In the genomic region with DNA sequence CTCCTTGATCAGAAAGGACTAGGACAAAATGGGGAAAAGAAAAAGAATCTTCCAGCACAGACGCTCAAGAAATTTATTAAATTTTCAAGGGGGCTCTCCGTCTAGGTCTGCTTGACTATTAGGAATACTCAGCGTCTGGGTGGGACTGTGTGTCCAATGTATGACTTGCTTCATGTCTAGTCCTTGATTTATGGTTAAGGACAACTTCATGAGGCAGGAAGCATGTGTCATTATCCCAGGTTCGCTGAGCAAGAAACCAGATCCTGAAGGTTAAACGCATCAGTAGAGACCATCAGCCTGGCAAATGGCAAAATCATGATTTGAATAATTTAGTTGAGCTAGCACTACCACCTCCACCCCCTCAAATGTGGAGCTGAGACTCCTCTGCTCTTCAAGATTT, we compare ENCODE assay signal across 21 mouse cellular contexts.
DNase-seq lines count a peak whose midpoint lies in the region; ATAC-seq and TF ChIP-seq lines count a peak whose summit lies in the region.
"Had no signal": no experiment of that assay in that cellular context is flagged by ENCODE, and none has a peak within 500 bp of the region (broad histone marks: within the 10 kb centered on the region; RNA-seq: fewer than 3 reads in every experiment).

No protein-coding gene starts in this region.

- POLR2A ChIA-PET in Patski (lab: Charles Lee): no interaction called here

- H3K27ac ChIP-seq in kidney, embryonic 14.5 days (ENCODE audit: low read depth, low read length): no peak overlapping the region
- H3K27ac ChIP-seq in kidney, postnatal 0 days: no peak overlapping the region
- H3K27ac ChIP-seq: embryonic facial prominence, embryonic 12.5 days; embryonic facial prominence, embryonic 15.5 days; gastrocnemius, adult 2 months; hindbrain, embryonic 12.5 days; hindbrain, embryonic 15.5 days had no signal

- no peak overlapping the region for H3K4me2 ChIP-seq in kidney, embryonic 14.5 days (replicated peaks; ENCODE audit: low read depth, low read length)
- H3K4me2 ChIP-seq in kidney, postnatal 0 days (ENCODE audit: low read length): no peak overlapping the region
- H3K4me2 ChIP-seq: embryonic facial prominence, embryonic 12.5 days; embryonic facial prominence, embryonic 15.5 days; heart, embryonic 11.5 days; hindbrain, embryonic 12.5 days; hindbrain, embryonic 15.5 days had no signal

- H3K9me3 ChIP-seq in kidney, embryonic 14.5 days (ENCODE audit: control insufficient read depth, low read length): no peaks in the 10 kb centered on the region
- no peaks in the 10 kb centered on the region for H3K9me3 ChIP-seq in kidney, postnatal 0 days (replicated peaks; ENCODE audit: low read length)
- H3K9me3 ChIP-seq: embryonic facial prominence, embryonic 12.5 days; embryonic facial prominence, embryonic 15.5 days; hindbrain, embryonic 12.5 days; hindbrain, embryonic 15.5 days had no signal

- H3K36me3 ChIP-seq in kidney, embryonic 14.5 days (ENCODE audit: control insufficient read depth, insufficient read depth, low read length): no peaks in the 10 kb centered on the region
- no peaks in the 10 kb centered on the region for H3K36me3 ChIP-seq in kidney, postnatal 0 days (ENCODE audit: insufficient read depth, low read length)
- H3K36me3 ChIP-seq: embryonic facial prominence, embryonic 12.5 days; embryonic facial prominence, embryonic 15.5 days; hindbrain, embryonic 12.5 days; hindbrain, embryonic 15.5 days had no signal

- H3K4me1 ChIP-seq in kidney, embryonic 14.5 days (ENCODE audit: control insufficient read depth, insufficient read depth, low read length): no peaks in the 10 kb centered on the region
- H3K4me1 ChIP-seq in kidney, postnatal 0 days (replicated peaks; ENCODE audit: insufficient read depth, low read length): no peaks in the 10 kb centered on the region
- H3K4me1 ChIP-seq: embryonic facial prominence, embryonic 12.5 days; embryonic facial prominence, embryonic 15.5 days; hindbrain, embryonic 12.5 days; hindbrain, embryonic 15.5 days had no signal

- DNase-seq in kidney, adult 11 months: no peak
- DNase-seq in kidney, postnatal 0 days (ENCODE audit: low spot score): peak; percentile 14
- no peak for DNase-seq in kidney, postnatal 25 days
- DNase-seq in Patski (ENCODE audit: low read depth, low spot score): no peak
- DNase-seq in retina, postnatal 1 day: peak; percentile 14
- DNase-seq in adrenal gland, adult 2 months: no peak
- DNase-seq: adrenal gland, postnatal 14 days; cerebellum, adult 11-12 months; cerebellum, adult 9-10 months; cerebellum, postnatal 14 days; forebrain, postnatal 0 days; gastrocnemius, adult 2 months; gastrocnemius, postnatal 14 days; heart, adult 11 months had no signal

- WGBS in kidney, embryonic 14.5 days: 44% methylated on average over 5 of the region's 5 CpGs
- 42% methylated on average over 5 of the region's 5 CpGs for WGBS in kidney, postnatal 0 days

- no peak for TF ChIP-seq CTCF in kidney, postnatal 0 days (IDR thresholded peaks at IDR 0.05; ENCODE audit: low read depth)
- no peak for TF ChIP-seq CTCF in Patski (IDR thresholded peaks at IDR 0.05)

- in situ Hi-C loops in Patski (cut with MboI; ENCODE audit: low pct_unique_long_range_greater_than_20kb): no loop called here

- CTCF ChIA-PET in Patski (lab: Charles Lee): no interaction called here

- ATAC-seq in kidney, embryonic 14.5 days (ENCODE audit: low FRiP score, low TSS enrichment): peak; percentile 81
- peak; percentile 57; the same call in 1 of the 2 replicates for ATAC-seq in kidney, postnatal 0 days (replicated peaks; ENCODE audit: low FRiP score, low read depth)
- ATAC-seq in Patski: peak; percentile 35
- ATAC-seq: forebrain, embryonic 14.5 days; forebrain, postnatal 0 days had no signal

- no peaks in the 10 kb centered on the region for H3K27me3 ChIP-seq in kidney, embryonic 14.5 days (ENCODE audit: control insufficient read depth, insufficient read depth, low read length)
- H3K27me3 ChIP-seq in kidney, postnatal 0 days (ENCODE audit: insufficient read depth, low read length): no peaks in the 10 kb centered on the region
- peaks cover 5% of the 10 kb centered on the region for H3K27me3 ChIP-seq in Patski
- H3K27me3 ChIP-seq: embryonic facial prominence, embryonic 12.5 days; embryonic facial prominence, embryonic 15.5 days; hindbrain, embryonic 12.5 days; hindbrain, embryonic 15.5 days had no signal

- no peak overlapping the region for H3K4me3 ChIP-seq in kidney, embryonic 14.5 days (ENCODE audit: low read length)
- no peak overlapping the region for H3K4me3 ChIP-seq in kidney, postnatal 0 days (replicated peaks; ENCODE audit: low read depth, low read length)
- H3K4me3 ChIP-seq: embryonic facial prominence, embryonic 12.5 days; embryonic facial prominence, embryonic 15.5 days; gastrocnemius, adult 2 months; hindbrain, embryonic 12.5 days; hindbrain, embryonic 15.5 days had no signal

- no peak overlapping the region for H3K9ac ChIP-seq in kidney, embryonic 14.5 days (ENCODE audit: low read depth, low read length)
- no peak overlapping the region for H3K9ac ChIP-seq in kidney, postnatal 0 days (ENCODE audit: low read depth, low read length)
- H3K9ac ChIP-seq: embryonic facial prominence, embryonic 12.5 days; embryonic facial prominence, embryonic 15.5 days; forebrain, postnatal 0 days; hindbrain, embryonic 12.5 days; hindbrain, embryonic 15.5 days had no signal

Comparison
In these comparisons a context has a peak if more than half of its experiments do, and no peak if none do; other contexts are left out.
1. DNase-seq: peak in kidney, postnatal 0 days (single experiment) and retina, postnatal 1 day (single experiment); none in kidney, adult 11 months (single experiment), kidney, postnatal 25 days (0 of 2), Patski (single experiment) and adrenal gland, adult 2 months (single experiment).
2. Peak in every context shown above with its lines, with median percentiles within 50 percentile points of each other: ATAC-seq.